Mouse (Mus musculus) retina, postnatal 7 days (tissue): ENCODE data around the gene Rft1.

ENCODE experiments used
- DNase-seq: peaks from one replicate; pipeline ENCODE4 v3.0.0-alpha.2; 2012; ENCODE audit warnings: low read depth, low spot score

Rft1 gene

GRCm38 (mm10) chr14:30629839-30630238 is 24.3 kb upstream of the Rft1 start:
- no peak for DNase-seq

- DNase-seq, result no peak
Observed at GRCm38 (mm10) chr14:30630811-30631576, 23.2 kb upstream of the Rft1 start.

- DNase-seq, result no peak
Observed at GRCm38 (mm10) chr14:30631834-30632233, 22.3 kb upstream of the Rft1 start.

GRCm38 (mm10) chr14:30633708-30634107 is 20.5 kb upstream of the Rft1 start:
- no peak for DNase-seq

GRCm38 (mm10) chr14:30634418-30634817 is 19.7 kb upstream of the Rft1 start:
- DNase-seq, result no peak

- DNase-seq, result no peak
Observed at GRCm38 (mm10) chr14:30635219-30635910, 18.8 kb upstream of the Rft1 start.

GRCm38 (mm10) chr14:30636499-30636898 is 17.7 kb upstream of the Rft1 start:
- no peak for DNase-seq

GRCm38 (mm10) chr14:30637087-30637486 is 17.1 kb upstream of the Rft1 start:
- no peak for DNase-seq

GRCm38 (mm10) chr14:30638009-30638408 is 16.2 kb upstream of the Rft1 start:
- no peak for DNase-seq

GRCm38 (mm10) chr14:30638686-30639085 is 15.5 kb upstream of the Rft1 start:
- no peak for DNase-seq

GRCm38 (mm10) chr14:30641748-30642147 is 12.4 kb upstream of the Rft1 start:
- DNase-seq, result no peak

GRCm38 (mm10) chr14:30644026-30644425 is 10.1 kb upstream of the Rft1 start:
- no peak for DNase-seq

- no peak for DNase-seq
Observed at GRCm38 (mm10) chr14:30645066-30645465, 9.1 kb upstream of the Rft1 start.

- no peak for DNase-seq
Observed at GRCm38 (mm10) chr14:30646486-30646885, 7.7 kb upstream of the Rft1 start.

GRCm38 (mm10) chr14:30648478-30648877 is 5.7 kb upstream of the Rft1 start:
- DNase-seq, result no peak

GRCm38 (mm10) chr14:30649745-30650144 is 4.4 kb upstream of the Rft1 start:
- no peak for DNase-seq

GRCm38 (mm10) chr14:30650969-30651368 is 3.2 kb upstream of the Rft1 start:
- DNase-seq, result no peak

GRCm38 (mm10) chr14:30654691-30655228 is 600 bp downstream of the Rft1 start:
- DNase-seq, result no peak

- no peak for DNase-seq
Observed at GRCm38 (mm10) chr14:30655531-30655930, 1.4 kb downstream of the Rft1 start.

- DNase-seq, result no peak
Observed at GRCm38 (mm10) chr14:30666061-30666460, 11.9 kb downstream of the Rft1 start.

- no peak for DNase-seq
Observed at GRCm38 (mm10) chr14:30666604-30667003, 12.4 kb downstream of the Rft1 start.

- no peak for DNase-seq
Observed at GRCm38 (mm10) chr14:30670161-30670560, 16.0 kb downstream of the Rft1 start.
